Mouse (Mus musculus): ENCODE measurements around the gene Pik3ca. TPM values are rescaled to one million over a fixed set of nuclear protein-coding genes. Genes with fewer than 3 reads are reported as not detected.

Gene Pik3ca
- total RNA-seq, 2 experiments from 2014 or later, result 60.8 to 66.7 TPM

DNA sequence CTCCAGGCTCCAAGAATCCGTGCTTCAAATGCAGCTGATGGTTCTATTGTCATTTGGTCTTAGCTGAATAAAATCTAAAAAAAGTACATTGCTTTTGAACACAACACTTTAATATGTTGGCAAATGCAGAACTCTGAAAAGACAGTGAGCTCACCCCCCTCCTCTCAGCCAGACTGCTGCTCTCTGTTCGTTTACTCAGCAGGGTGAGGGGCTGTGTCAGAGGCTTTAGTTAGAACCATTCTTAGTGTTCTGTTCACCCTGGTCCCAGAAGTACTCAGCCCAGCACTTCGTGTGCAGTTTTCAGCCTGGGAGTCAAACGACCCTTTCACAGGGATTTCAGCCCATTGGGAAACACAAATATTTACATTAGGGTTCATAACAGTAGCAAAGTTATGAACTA lies 70.9 kb downstream of the Pik3ca start:
- intact Hi-C loops (cut with DNase I), result no loop called here
- no peak for DNase-seq (ENCODE audit: extremely low spot score in 1 of 2, low spot score in 2 of 2)
- no peak overlapping the region for H3K27ac ChIP-seq
- no peak overlapping the region for H3K4me3 ChIP-seq
- no peak for TF ChIP-seq CTCF (IDR thresholded peaks at IDR 0.05)

DNA sequence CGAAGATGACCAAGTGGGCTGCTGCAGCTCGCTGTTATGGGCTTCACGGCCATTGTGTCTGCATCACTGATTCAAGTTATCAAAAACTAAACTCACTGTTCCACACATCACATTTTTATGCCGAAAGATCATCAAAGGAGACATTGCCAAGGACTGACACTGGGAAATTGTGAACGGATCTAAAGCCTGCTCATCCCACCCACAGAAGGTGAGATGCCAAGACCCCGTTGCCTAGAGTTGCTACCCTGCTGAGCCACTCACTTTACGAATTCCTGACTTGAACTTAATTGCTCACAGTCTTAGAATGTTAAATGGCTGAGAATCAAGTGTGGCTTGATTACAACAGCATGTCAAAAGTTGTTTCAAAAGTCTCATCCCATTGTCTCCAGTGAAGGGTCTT lies 73.0 kb downstream of the Pik3ca start:
- H3K4me3 ChIP-seq, result no peak overlapping the region
- intact Hi-C loops (cut with DNase I), result loop anchor here (5.0 kb wide), 1 partner anchor 37 kb away; no protein-coding TSS in a partner anchor
- no peak for TF ChIP-seq CTCF (IDR thresholded peaks at IDR 0.05)
- H3K27ac ChIP-seq, result no peak overlapping the region
- no peak for DNase-seq (ENCODE audit: extremely low spot score in 1 of 2, low spot score in 2 of 2)

DNA sequence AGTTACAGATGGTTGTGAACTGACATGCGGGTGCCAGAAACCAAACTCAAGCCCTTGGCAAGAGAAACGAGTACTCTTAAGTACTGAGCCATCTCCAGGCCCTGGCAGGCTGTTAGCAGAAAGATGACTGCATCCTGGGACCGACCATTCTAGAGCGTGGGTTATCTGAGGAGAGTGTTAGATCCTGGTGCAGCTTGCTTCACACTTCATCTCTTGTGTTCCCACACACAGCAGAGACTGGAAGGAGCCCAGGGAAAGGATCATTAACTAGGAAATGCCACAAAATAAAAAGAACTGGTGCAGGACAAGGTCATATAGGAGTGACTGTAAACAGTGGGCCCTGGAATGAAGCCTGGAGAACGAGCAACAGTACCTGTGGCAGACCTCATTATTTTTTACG lies 73.6 kb downstream of the Pik3ca start:
- no peak for TF ChIP-seq CTCF (IDR thresholded peaks at IDR 0.05)
- Histone ChIP-seq H3K27ac (no peak overlapping the region), H3K4me3 (no peak overlapping the region)
- DNase-seq (ENCODE audit: extremely low spot score in 1 of 2, low spot score in 2 of 2), result peak in 1 of 2 experiments; percentile 21
- intact Hi-C loops (cut with DNase I), result loop anchor here (5.0 kb wide), 1 partner anchor 36 kb away; no protein-coding TSS in a partner anchor

DNA sequence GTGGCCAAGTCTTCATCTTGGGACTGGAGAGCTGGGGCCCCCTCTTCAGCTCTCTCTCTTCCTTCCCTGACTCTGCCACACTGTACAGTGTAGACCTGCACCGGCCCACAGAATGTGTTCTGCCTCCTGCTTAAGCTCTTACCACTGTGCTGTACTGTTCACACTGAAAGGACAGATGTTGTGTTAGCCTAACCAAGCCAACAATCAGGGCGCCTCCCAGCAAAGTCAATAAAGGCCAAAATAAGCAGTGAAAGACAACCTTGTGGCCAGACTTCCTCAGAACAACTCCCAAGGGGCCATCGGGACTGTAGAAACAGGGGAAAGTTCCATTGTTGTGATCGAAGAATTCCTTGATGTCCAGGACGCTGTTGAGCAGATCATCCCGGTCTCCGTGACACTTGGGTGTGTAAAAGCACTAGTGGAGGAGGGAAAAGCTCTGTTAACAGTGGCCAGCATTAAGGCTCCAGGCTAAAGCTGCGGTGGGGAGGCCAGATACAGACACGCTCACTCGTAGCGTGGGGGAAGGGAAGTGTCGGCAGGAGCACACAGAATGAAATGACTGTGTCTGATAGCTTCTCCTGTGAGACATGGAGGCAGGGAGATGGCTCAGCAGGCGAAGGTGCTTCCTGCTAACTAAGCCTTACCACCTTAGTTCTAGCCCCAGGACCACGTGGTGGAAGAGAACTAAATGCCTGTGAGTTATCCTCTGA lies 74.9 kb downstream of the Pik3ca start:
- no peak for DNase-seq (ENCODE audit: extremely low spot score in 1 of 2, low spot score in 2 of 2)
- H3K4me3 ChIP-seq, result no peak overlapping the region
- TF ChIP-seq CTCF (IDR thresholded peaks at IDR 0.05), result no peak
- no peak overlapping the region for H3K27ac ChIP-seq
- intact Hi-C loops (cut with DNase I), result loop anchor here (5.0 kb wide), 1 partner anchor 35 kb away; no protein-coding TSS in a partner anchor

DNA sequence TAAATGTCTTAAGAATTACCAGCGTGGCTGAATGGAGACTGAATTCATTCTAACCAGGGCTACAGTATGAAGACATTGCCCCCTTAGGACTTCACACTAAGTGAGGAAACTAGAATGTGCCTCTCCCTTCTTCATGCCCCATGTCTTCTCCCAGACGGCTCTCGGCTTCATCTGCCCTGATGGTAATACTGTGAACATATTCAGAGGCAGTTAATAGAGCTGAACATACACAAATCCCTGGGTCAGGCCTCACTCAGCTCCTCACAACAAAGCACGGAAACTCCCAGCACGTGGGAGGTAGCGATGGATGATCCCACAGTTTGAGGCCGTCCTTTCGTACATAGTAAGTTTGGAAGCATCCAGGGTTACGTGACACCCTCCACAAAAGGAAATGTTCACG lies 75.7 kb downstream of the Pik3ca start:
- no peak for TF ChIP-seq CTCF (IDR thresholded peaks at IDR 0.05)
- H3K4me3 ChIP-seq, result no peak overlapping the region
- intact Hi-C loops (cut with DNase I), result loop anchor here (5.0 kb wide), 1 partner anchor 34 kb away; no protein-coding TSS in a partner anchor
- H3K27ac ChIP-seq, result no peak overlapping the region
- no peak for DNase-seq (ENCODE audit: extremely low spot score in 1 of 2, low spot score in 2 of 2)

DNA sequence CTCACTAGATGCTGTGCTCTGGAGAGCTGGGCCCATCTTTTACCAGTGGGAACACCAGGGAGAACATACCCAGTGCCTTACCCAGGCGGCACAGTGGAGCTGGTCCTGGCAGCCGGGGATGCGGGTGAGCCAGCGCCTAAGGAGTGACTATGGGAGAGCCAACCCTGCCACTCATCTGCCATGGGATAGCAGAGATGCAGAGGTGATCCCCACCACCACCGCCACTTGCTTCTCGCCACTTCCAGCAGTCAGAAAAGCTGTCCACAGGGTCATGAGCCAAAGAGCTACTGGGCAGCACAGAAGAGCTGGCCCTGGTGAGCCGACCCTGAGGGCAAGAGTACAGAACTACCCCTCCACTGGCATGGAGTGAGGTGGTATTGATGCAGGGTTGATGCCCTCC lies 82.5 kb downstream of the Pik3ca start:
- DNase-seq (ENCODE audit: extremely low spot score in 1 of 2, low spot score in 2 of 2), result no peak
- intact Hi-C loops (cut with DNase I), result no loop called here
- Histone ChIP-seq H3K4me3 (no peak overlapping the region), H3K27ac (no peak overlapping the region)
- TF ChIP-seq CTCF (IDR thresholded peaks at IDR 0.05), result no peak

DNA sequence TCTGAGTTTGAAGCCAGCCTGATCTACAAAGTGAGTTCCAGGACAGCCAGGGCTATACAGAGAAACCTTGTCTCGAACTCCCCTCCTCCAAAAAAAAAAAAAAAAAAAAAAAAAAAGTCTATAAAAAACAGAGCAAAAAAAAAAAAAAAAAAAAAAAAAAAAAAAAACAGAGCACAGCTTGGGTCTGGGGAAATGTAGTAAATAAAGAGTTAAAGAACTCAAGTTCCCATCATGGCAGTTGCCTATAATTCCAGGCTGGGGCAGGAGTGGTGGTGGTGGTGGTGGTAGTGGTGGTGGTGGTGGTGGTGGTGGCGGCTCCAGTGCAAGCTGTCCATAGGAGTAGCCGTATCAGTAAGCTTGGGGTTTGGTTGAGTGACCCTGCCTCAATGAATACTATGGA lies 85.6 kb downstream of the Pik3ca start:
- no peak for DNase-seq (ENCODE audit: extremely low spot score in 1 of 2, low spot score in 2 of 2)
- intact Hi-C loops (cut with DNase I), result no loop called here
- Histone ChIP-seq H3K4me3 (no peak overlapping the region), H3K27ac (no peak overlapping the region)
- no peak for TF ChIP-seq CTCF (IDR thresholded peaks at IDR 0.05)

DNA sequence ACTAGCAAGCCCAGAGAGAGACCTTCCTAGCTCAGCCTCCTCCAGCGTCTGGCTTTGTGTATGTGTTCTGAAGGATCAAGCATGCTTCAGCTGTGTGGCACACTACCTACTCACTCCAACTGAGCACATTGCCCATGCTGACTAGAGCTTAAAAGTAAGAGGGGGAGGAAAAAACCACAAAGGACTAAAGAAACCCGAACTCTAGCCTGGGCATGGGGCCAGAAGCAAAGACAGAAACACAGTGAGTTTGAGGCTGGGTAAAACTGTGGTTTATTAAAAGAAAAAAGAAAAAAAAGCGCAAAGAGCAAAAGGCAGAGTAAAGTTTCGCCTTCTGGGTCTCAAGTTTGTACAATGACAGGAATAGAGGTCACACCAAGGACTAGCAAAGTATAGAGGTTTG lies 89.1 kb downstream of the Pik3ca start:
- intact Hi-C loops (cut with DNase I), result no loop called here
- TF ChIP-seq CTCF (IDR thresholded peaks at IDR 0.05), result no peak
- DNase-seq (ENCODE audit: extremely low spot score in 1 of 2, low spot score in 2 of 2), result no peak
- Histone ChIP-seq H3K27ac (no peak overlapping the region), H3K4me3 (no peak overlapping the region)

DNA sequence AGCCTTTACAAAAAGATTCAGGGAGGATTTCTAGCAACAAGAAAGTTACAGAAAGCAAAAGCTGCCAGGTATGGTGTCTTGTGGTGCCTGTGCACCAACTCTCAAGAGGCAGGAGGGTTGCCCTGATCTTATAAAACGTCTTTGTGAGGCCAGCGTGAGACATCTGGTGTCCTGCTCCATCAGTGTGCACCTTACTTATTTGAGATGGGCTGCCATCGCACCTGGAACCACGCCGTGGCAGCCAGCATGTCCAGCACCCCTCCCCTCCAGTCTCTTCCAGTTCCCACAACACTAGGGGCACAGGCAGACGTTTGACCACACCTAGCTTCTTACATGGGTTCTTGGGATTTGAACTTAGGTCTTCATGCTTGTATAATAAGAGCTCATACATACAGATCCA lies 90.7 kb downstream of the Pik3ca start:
- intact Hi-C loops (cut with DNase I), result no loop called here
- no peak overlapping the region for H3K4me3 ChIP-seq
- no peak for DNase-seq (ENCODE audit: extremely low spot score in 1 of 2, low spot score in 2 of 2)
- H3K27ac ChIP-seq, result no peak overlapping the region
- no peak for TF ChIP-seq CTCF (IDR thresholded peaks at IDR 0.05)

DNA sequence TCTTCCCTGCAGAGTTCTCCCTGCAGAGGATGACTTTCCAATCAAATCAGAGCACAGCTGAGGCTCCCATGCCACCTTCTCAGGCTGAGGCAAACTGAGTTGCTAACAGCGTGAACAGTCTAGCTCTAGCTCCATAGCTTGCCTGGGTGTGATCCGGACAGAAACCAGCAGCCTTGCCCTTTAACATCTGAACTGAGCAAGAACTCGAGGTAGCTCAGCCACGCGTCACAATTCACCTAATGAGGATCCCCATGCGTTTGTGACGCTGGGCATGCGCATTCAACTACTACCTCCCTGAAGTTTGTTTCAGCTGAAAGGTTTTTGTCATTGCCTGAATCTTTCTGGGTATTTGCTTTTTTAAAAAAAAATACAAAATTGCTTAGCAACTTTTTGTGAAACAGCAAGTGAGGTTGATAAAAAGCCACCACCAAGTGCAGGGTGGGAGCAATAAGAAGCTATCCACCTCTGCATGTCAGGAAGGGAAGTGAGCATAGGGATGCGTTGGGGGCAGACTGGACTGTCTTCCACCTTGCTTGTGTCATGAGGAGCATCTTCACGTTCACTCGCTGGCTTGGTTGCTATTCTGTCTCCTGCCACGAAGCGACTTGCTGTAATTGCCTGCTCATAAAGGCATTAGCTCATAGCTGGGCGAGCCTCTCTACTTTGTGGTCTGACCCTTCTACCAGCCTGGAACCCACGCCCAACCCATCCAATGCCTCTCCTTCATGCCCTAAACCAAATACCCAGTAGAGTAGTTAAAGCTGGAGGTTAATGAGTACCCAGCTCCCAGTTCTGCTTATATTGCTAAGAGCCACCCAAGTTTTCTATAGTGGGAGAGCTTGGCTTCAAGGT lies 92.8 kb downstream of the Pik3ca start:
- intact Hi-C loops (cut with DNase I), result no loop called here
- no peak for TF ChIP-seq CTCF (IDR thresholded peaks at IDR 0.05)
- DNase-seq (ENCODE audit: extremely low spot score in 1 of 2, low spot score in 2 of 2), result no peak

DNA sequence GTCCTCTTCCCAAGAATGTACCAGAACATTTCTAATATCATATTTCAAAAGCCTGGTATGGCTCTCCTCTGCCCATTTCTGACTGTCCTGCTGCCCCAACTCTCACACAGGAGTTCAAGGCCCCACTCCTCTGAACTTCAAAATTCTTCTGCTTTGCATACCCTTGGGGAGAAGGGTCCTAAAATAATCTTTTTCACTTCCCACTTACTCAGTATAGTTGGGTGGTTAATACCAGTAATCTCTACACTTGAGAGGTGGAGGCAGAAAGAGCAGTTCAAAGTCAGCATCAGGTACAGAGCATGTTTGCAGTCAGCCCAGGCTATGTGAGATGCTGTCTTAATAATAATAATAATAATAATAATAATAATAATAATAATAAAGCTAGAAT lies 93.5 kb downstream of the Pik3ca start:
- intact Hi-C loops (cut with DNase I), result no loop called here
- no peak for TF ChIP-seq CTCF (IDR thresholded peaks at IDR 0.05)
- DNase-seq (ENCODE audit: extremely low spot score in 1 of 2, low spot score in 2 of 2), result no peak
- no peak overlapping the region for H3K4me3 ChIP-seq
- H3K27ac ChIP-seq, result no peak overlapping the region

More for the DNA sequence above, 92.8 kb downstream of the Pik3ca start:
- H3K27ac ChIP-seq, result no peak overlapping the region
- no peak overlapping the region for H3K4me3 ChIP-seq

All from left cerebral cortex, adult 2 months (tissue).